Mouse (Mus musculus) monocyte, adult 2 months (primary cell): ENCODE results near the gene Acer2.

ENCODE experiments used
- DNase-seq, 2 experiments: peaks; one replicate each; pipeline ENCODE4 v3.0.0; 2022; ENCODE audit warnings: low spot score in 2 of 2, low read depth in 1 of 2

The Acer2 gene

GRCm38 (mm10) chr4:86886160-86886878 is 12.1 kb downstream of the Acer2 start:
- no peak for DNase-seq

DNA sequence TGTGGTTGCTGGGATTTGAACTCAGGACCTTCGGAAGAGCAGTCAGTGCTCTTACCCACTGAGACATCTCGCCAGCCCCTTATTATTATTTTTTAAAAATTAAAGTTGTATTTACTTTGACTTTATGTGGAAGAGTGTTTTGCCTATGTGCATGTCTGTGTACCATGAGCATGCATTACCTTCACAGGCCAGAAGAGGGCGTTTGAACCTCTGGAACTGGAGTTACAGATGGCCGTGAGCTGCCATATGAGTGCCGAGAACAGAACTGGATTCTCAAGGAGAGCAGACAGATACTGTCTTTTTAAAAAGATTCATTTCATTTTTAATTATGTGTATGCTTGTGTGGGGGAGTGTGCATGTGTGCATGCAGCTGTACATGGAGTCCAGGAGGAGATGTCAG is 13.7 kb downstream of the Acer2 start:
- no peak for DNase-seq

DNA sequence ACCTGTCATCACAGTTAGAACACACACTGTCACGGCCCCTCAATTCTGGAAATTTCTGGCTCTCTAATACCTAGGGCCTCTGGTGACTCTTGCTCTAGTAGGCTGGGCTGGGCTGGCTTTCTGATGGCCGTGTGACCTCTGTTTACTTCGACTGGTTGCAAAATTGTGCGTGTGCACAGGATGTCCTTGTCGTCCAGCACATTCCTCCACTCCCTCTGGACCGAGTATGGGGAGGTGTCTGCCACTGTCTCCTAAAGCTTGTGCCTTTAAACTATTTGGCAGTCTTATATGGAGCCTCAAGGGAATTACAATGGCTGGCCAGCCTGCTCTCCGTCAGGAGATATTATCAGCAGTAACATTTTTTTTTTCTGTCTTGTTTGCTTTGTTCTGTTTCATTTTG is 23.2 kb downstream of the Acer2 start:
- DNase-seq: no peak

DNA sequence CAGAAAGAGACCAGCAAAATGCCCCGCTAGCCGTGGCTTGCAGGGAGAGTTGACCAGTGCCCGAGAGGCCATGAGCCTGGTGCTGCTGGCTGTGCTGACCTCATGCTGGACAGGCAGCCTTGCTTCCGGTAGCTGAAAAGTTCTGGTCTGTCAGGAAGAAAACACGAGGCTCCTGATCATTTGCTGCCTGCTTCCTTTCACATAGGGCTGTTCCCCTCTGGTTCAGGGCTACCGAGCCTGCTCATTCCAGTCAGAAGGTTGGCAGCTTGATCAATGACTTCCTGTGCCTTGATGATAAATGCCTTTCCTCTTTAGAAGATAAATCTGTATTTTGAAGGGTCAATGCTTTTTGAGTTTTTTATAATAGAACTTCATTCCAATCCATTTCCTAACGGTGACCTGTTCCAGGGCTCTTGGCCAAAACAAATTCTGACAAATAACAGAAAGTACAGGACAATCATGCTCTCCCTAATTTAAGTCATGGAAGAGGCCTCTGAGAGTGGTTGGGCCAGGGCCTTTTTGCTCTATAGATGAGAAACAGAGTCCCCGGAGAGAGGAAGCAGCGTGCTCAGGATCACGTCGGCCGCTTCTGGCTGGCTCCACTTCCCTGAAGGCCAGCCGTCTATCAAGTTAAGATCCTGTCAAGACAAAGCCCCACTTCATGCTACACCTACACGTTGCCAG is 24.7 kb downstream of the Acer2 start:
- no peak for DNase-seq

DNA sequence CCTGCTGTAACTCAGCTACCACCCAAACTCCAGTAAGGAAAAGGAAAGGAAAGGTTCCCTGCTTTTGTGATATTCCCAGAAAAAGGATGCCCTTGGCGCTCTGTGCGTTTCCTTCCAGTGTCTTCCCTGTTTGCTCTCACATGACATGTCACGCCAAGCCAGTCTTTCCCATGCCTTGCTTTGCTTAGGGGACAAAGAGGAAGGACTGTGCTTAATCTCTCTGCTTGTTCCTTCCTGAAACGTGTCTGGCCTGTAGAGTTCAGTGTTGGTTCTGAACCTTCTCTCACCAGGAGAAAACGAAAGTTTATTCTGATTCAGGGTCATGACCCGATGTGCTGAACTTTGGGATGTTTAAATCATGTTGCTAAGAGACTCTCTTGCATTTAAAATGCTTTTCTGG is 28.2 kb downstream of the Acer2 start:
- no peak for DNase-seq

DNA sequence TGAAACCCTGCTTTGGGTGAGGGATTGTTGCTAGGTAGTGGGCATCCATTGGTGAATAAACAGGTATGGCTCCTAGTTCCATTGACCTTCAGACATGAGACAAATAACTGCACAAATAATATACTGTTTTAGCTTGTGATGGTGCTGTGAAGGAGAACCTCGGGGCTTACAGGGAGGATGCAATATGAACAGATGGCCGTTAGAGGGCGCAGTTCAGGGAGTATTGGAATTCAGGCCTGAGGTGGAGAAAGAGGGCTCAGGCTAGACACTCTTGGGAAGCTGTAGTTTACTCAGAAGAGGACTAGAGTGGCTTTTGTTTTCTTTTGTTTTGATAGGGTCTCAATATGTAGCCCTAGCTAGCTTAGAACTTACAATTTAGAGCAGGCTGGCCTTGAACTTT is 30.8 kb downstream of the Acer2 start:
- no peak for DNase-seq

DNA sequence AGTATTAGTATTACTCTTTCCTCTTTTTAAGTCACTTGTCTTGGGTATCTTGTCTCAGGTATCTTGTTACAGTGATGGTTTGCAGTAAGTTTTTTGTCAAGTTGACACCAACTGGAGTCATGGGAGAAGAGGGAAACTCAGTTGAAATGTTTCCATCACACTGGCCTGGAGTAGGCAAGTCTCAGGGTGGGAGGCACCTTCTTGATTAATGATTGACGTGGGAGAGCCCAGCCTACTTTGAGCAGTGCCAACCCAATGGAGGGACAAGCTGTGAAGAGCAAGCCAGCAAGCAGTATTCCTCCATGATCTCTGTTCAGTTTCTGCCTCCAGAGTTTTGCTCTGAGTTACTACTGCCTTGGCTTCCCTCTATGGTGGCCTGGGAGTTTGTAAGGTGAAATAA is 31.7 kb downstream of the Acer2 start:
- DNase-seq: no peak

- no peak for DNase-seq
Measured at GRCm38 (mm10) chr4:86911576-86912341, 37.6 kb downstream of the Acer2 start.

GRCm38 (mm10) chr4:86912757-86913156 is 38.6 kb downstream of the Acer2 start:
- no peak for DNase-seq

DNA sequence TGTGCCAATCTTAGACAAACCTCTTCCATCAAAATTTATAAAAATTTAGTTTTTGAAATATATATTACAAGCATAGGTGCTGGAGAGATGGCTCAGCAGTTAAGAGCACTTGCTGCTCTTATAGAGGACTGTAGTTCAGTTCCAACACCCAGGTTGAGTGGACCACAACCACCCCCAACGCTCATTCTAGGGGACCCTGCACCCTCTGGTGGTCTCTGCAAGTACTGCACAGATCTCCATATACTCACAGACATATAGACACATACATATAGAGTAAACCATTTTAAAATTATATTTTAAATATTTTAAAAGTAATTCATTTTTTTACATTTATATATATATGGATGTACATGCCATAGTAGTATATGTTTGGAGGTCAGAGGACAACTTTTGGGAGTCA is 41.9 kb downstream of the Acer2 start:
- DNase-seq: no peak

GRCm38 (mm10) chr4:86923476-86924055 is 49.4 kb downstream of the Acer2 start:
- no peak for DNase-seq

DNA sequence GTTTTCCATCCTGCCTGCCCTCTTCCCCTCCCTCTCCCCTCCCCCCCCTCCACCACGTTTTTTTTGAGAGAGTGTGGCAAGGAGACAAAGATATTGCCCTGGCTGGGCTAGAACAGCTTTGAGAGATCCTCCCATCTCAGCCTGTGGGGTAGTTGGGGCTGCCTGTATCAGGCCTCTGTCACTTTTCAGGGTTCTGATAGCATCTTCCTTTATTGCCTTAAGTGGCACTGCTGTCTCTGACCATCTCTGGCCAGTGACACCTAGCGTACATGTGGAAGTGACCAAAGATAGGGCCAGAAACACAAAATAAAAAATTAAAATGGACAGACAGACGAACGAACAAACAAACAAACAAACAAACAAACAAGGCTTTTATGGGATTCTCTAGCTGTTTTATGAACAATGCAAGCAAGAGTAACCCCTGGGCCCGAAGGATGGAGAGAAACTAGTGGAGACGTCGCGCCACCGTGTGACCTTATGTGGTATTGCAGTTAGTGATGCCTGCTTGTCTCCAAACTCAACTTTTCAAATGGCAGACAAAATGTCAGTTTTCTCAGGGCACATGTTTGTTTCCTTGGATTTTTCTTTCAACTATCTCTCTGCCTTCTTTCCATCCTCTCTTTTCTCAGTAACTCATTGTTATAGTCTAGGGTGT is 50.7 kb downstream of the Acer2 start:
- peak in 1 of 2 experiments; percentile 24 for DNase-seq

GRCm38 (mm10) chr4:86926997-86927396 is 52.8 kb downstream of the Acer2 start:
- no peak for DNase-seq

GRCm38 (mm10) chr4:86930101-86930635 is 56.0 kb downstream of the Acer2 start:
- no peak for DNase-seq

GRCm38 (mm10) chr4:86930636-86931456 is 56.6 kb downstream of the Acer2 start:
- no peak for DNase-seq

DNA sequence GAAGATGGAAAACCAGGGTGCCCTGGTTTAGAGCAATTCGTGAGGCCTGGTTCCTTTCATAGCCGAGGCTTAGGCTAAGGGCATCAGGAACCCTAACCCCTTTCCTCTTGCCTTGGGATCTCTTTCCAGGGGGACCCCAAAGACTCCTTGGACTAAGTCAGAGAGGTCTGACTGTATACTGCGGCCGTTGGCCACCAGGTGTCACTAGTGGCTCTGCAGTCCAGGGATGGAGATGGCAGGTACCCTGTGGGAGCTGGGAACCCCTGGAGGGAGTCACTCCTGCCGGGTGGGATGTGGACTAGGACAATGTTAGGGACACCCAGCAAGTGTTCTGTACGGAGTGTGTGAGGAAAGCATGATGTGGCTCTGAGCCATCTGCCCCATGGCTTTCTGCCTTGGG is 58.8 kb downstream of the Acer2 start:
- no peak for DNase-seq

DNA sequence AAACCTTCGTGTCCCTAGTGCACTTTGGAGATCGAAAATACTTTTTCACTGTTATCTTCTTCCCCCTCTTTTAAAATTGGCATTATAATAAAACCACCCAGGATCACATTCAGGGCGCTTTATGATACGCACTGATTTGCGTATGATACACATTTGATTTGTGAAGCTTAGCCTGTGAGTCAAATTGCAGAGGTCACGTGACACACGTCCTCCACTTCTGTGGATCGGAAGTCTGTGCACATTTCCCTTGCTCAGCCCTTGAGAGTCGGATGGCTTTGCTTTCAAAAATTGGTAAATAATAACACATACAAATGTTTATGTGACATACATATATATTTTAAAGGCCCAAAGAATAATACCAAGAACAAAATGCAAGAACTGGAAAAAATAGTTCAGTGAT is 62.0 kb downstream of the Acer2 start:
- no peak for DNase-seq

DNA sequence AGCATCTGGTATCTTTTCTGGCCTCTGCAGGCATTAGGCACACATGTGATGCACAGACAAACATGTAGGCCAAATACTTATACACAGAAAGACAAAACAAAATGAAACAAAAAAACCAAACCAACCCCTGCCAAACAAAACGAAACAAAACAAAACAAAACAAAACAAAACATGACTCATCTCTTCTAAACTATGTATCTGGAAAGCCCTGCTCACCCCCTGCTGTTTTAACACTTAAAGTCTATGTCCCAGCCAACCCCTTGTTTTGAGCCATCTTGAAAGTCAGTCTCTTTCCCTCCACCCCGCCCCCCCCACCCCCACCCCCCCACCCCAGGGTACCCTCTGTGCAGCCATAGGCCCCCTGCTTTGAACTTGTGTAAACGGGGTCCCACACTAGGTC is 62.5 kb downstream of the Acer2 start:
- DNase-seq: no peak

DNA sequence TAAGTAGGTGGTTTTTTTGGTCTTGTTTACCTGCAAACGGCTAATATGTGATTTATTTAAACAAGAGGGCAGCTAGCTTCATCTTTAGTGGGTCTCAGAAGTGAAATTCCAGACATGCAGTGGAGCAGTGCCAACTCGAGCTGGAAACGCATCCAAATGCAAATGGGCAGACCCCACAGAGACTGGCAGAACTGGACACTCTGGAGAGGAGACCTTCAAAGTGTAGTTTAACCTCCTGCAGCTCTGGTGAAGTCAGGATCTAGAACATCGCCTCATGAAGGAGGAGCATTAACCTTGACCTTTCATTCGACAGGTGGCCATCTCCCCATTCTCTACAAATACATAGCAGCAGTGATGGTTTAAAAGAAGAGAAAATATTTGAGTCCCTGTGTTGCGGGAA is 68.5 kb downstream of the Acer2 start:
- no peak for DNase-seq

- no peak for DNase-seq
Measured at GRCm38 (mm10) chr4:86943296-86943695, 69.1 kb downstream of the Acer2 start.
